Mouse (Mus musculus): Measurements from ENCODE around the gene Unc5cl.

GRCm38 (mm10) chr17:48543301-48543765 lies 88.6 kb downstream of the Unc5cl start:
- no peak for TF ChIP-seq POLR2A (IDR thresholded peaks at IDR 0.05; ENCODE audit: extremely low read depth, insufficient read depth, low read length)
- no peak for TF ChIP-seq CTCF (IDR thresholded peaks at IDR 0.05; ENCODE audit: low read depth, low read length)

Measured in liver, adult 2 months (tissue).